Mouse (Mus musculus): ENCODE measurements around the gene Ergic1. TPM values are rescaled to one million over a fixed set of nuclear protein-coding genes. Genes with fewer than 3 reads are reported as not detected.

Gene Ergic1
- polyA plus RNA-seq, 1 experiment from 2014 or later, result 134 TPM

DNA sequence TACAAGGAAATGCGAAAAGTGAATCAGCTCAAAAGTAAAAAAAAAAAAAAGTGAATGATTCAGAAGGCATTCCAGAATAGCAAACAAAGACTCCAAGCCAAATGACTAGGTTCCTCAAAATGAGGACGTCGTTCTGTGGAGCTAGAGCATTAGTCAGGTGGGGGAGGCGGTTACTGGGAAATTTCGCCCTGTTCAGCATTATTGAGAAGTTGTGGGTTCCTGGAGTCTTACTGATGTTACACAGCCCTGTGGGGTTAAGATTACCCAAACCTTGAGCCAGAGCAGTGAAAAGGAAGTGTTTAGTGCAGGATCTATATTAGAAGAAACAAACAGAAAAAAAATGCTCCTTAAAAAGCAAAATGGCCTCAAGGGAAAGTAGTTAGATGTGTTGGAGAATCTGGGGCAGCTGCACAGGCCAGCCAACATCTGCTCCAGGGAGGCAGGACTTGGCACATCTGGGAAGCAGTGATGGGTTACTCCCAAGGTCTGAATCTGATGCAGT is 27.4 kb upstream of the Ergic1 start:
- Histone ChIP-seq H3K27me3 (replicated peaks; ENCODE audit: control insufficient read depth, insufficient read depth, low read length) (no peaks in the 10 kb centered on the region), H3K4me2 (ENCODE audit: low read length) (no peak overlapping the region), H3K27ac (ENCODE audit: low read depth, low read length) (no peak overlapping the region), H3K36me3 (ENCODE audit: control insufficient read depth, insufficient read depth, low read length) (no peaks in the 10 kb centered on the region), H3K4me1 (ENCODE audit: control insufficient read depth, insufficient read depth, low read length) (no peaks in the 10 kb centered on the region), H3K9ac (ENCODE audit: low read length) (no peak overlapping the region), H3K9me3 (replicated peaks; ENCODE audit: control insufficient read depth, low read length) (no peaks in the 10 kb centered on the region), H3K4me3 (ENCODE audit: low read depth, low read length) (no peak overlapping the region)
- no peak for DNase-seq (ENCODE audit: low spot score)
- WGBS, result 79% methylated on average over 5 of the region's 5 CpGs
- ATAC-seq, result no peak

DNA sequence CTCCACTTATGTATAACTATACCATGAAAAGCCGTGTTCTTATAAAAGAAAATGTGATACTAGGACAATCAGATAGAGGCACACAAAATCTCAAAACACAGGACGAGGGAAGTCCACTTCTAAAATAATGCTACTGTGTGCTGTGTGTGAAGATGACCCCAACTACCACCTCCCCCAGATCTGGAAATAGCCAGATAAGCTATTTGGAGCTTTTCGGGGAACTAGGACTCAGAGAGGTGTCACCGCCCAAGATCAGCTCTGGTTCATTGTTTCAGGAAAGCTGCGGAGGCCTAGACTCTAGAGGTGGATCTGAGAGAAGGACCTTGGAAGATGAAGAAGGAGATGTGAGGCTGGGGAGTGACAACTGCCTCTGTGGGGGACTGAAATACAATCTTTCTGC is 26.6 kb upstream of the Ergic1 start:
- ATAC-seq, result no peak

DNA sequence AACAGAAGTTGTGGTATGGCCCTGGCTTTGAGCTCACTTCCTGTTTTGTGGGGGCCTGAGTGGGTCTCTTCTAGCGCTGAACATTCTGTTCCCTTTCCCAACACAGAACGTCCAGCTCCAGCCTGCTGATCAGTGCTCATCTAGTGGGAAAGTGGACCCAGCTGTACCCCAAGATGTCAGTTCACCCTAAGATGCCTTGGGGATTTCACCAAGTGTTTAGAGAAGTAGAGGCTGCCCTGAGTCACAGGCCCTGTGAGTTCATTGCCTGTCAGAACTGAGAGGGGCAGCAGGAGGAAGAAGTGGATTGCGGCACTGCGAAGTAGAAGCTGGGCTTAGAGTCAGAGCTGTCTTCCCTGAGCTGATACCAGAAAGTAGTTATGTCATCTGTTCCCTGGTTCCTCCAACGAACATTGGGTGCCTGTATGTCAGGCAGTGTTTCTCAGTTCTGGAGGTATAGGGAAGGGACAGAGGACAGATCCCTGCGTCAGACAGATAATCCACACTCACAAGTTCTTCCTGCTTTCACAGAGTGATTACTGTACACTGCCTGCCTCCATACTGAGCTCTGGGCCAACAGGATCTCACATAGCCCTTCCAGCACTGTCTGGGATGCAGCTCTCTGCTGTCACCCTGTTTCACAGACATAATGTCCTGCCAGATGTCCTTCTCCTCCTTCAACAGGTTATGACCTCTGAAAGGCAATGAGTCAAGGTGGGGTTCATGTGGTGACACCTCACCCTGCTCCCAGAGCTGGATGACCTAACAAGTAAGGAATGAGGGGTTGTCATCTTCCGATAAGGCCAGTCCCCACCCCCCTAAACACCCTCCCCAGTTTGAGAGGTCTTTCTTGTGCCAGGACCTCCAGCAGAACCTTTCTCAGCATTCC is 25.8 kb upstream of the Ergic1 start:
- Histone ChIP-seq H3K4me2 (ENCODE audit: low read length) (no peak overlapping the region), H3K4me1 (ENCODE audit: control insufficient read depth, insufficient read depth, low read length) (no peaks in the 10 kb centered on the region), H3K9me3 (replicated peaks; ENCODE audit: control insufficient read depth, low read length) (no peaks in the 10 kb centered on the region), H3K27ac (ENCODE audit: low read depth, low read length) (no peak overlapping the region), H3K4me3 (ENCODE audit: low read depth, low read length) (no peak overlapping the region), H3K27me3 (replicated peaks; ENCODE audit: control insufficient read depth, insufficient read depth, low read length) (no peaks in the 10 kb centered on the region), H3K36me3 (ENCODE audit: control insufficient read depth, insufficient read depth, low read length) (no peaks in the 10 kb centered on the region), H3K9ac (ENCODE audit: low read length) (no peak overlapping the region)
- ATAC-seq (no peak), DNase-seq (ENCODE audit: low spot score) (no peak)
- 91% methylated on average over 7 of the region's 7 CpGs for WGBS

More for the DNA sequence above, 26.6 kb upstream of the Ergic1 start:
- H3K9ac ChIP-seq (ENCODE audit: low read length), result no peak overlapping the region
- no peaks in the 10 kb centered on the region for H3K9me3 ChIP-seq (replicated peaks; ENCODE audit: control insufficient read depth, low read length)
- H3K4me1 ChIP-seq (ENCODE audit: control insufficient read depth, insufficient read depth, low read length), result no peaks in the 10 kb centered on the region
- DNase-seq (ENCODE audit: low spot score), result no peak
- H3K27ac ChIP-seq (ENCODE audit: low read depth, low read length), result no peak overlapping the region
- no peaks in the 10 kb centered on the region for H3K27me3 ChIP-seq (replicated peaks; ENCODE audit: control insufficient read depth, insufficient read depth, low read length)
- H3K36me3 ChIP-seq (ENCODE audit: control insufficient read depth, insufficient read depth, low read length), result no peaks in the 10 kb centered on the region
- H3K4me2 ChIP-seq (ENCODE audit: low read length), result no peak overlapping the region
- WGBS, result 89% methylated on average over 5 of the region's 5 CpGs
- no peak overlapping the region for H3K4me3 ChIP-seq (ENCODE audit: low read depth, low read length)

DNA sequence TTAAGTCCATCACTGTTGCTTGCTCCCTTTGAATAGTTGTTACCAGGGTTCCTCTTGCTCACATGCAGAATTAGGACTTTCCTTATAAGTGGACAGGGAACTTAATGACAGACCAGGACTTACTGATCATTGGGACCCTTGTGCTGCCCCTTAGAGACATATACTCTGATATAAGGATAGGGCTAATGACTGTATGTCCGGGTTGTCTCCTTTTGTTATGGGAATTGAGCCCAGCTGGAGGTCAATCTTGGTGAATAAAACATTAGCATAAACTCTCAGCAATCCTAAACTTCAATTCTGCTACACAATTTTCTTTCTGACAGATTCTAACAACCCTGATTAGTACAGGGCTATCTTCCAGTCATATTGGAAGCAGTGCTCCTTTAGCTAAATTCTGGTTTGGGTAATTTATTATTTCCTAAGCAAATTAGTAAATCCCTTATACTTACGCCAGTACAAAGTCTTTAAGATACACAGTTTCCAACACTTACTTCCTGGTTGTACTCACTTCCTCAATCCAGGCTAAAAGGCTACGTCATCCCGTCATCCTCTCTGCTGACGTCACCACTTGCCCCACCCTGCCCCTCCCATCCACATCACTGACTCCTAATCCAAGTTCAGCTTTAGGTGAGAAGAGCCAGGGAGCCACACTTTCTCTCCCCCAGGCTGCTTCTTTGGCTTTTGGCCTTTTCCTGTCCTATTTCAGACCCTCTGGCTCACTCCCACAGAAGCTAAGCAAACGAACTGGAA is 23.4 kb upstream of the Ergic1 start:
- H3K9me3 ChIP-seq (replicated peaks; ENCODE audit: control insufficient read depth, low read length), result no peaks in the 10 kb centered on the region
- no peak overlapping the region for H3K27ac ChIP-seq (ENCODE audit: low read depth, low read length)
- WGBS, result 31% methylated on average over 6 of the region's 6 CpGs
- no peak overlapping the region for H3K9ac ChIP-seq (ENCODE audit: low read length)
- H3K4me3 ChIP-seq (ENCODE audit: low read depth, low read length), result no peak overlapping the region
- H3K4me2 ChIP-seq (ENCODE audit: low read length), result no peak overlapping the region
- no peaks in the 10 kb centered on the region for H3K4me1 ChIP-seq (ENCODE audit: control insufficient read depth, insufficient read depth, low read length)
- H3K36me3 ChIP-seq (ENCODE audit: control insufficient read depth, insufficient read depth, low read length), result no peaks in the 10 kb centered on the region
- ATAC-seq (no peak), DNase-seq (ENCODE audit: low spot score) (no peak)
- no peaks in the 10 kb centered on the region for H3K27me3 ChIP-seq (replicated peaks; ENCODE audit: control insufficient read depth, insufficient read depth, low read length)

DNA sequence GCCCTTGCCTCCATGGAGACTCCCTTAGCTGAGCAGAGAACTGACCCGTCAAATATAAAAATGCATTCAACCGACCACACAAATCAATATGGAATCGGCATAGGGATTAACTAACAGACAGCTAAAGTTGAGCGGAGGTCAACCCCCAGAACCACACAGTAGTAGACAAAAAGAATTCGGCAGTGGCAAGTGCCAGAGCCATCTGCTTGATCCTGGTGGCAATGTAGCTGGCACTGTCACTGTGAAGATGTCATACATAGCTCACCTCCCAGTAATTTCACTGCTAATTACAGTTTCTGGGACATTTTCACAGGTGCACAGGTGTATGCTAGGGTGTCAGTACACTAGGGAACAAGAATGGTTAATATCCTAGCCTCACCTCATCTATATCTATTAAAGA is 21.2 kb upstream of the Ergic1 start:
- Histone ChIP-seq H3K4me2 (ENCODE audit: low read length) (no peak overlapping the region), H3K4me1 (ENCODE audit: control insufficient read depth, insufficient read depth, low read length) (no peaks in the 10 kb centered on the region), H3K9ac (ENCODE audit: low read length) (no peak overlapping the region), H3K4me3 (ENCODE audit: low read depth, low read length) (no peak overlapping the region), H3K27ac (ENCODE audit: low read depth, low read length) (no peak overlapping the region), H3K36me3 (ENCODE audit: control insufficient read depth, insufficient read depth, low read length) (no peaks in the 10 kb centered on the region), H3K27me3 (replicated peaks; ENCODE audit: control insufficient read depth, insufficient read depth, low read length) (no peaks in the 10 kb centered on the region), H3K9me3 (replicated peaks; ENCODE audit: control insufficient read depth, low read length) (no peaks in the 10 kb centered on the region)
- no peak for ATAC-seq
- WGBS, result 82% methylated on average over 5 of the region's 5 CpGs
- DNase-seq (ENCODE audit: low spot score), result no peak

DNA sequence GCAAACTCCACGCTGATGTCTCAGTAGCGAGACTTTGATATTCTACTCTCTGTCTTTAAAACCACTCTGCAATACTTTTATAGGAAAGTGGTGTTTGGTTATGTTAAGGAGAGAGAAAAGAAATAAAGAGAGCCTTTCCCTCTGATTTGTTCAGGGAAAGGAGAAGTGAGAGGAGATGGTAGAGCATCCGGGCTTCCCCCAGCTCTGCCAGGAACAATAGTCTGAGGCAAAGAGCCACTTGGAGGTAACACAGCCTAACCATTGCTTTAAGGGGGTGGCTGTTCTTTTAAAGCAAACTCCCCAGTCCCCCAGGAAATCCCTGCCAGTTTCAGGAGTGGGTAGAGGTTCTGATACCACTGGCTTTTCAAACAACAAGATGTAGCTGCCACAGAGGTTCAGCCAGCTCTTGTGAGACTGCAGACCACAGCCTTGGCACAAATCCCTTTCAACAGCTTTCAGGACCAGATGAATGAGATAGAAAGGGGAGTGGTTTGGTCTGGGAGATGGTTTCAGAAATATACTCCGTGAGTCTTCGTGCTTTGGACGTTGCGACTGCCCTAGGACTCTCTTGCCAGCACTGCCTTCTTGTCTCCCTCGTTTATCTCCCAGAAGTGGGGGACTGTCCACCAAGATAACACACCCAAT is 16.8 kb upstream of the Ergic1 start:
- H3K4me2 ChIP-seq (ENCODE audit: low read length), result no peak overlapping the region
- no peaks in the 10 kb centered on the region for H3K36me3 ChIP-seq (ENCODE audit: control insufficient read depth, insufficient read depth, low read length)
- no peak overlapping the region for H3K4me3 ChIP-seq (ENCODE audit: low read depth, low read length)
- DNase-seq (ENCODE audit: low spot score) (peak; percentile 25), ATAC-seq (no peak)
- WGBS, result 82% methylated on average over 8 of the region's 8 CpGs
- no peak overlapping the region for H3K27ac ChIP-seq (ENCODE audit: low read depth, low read length)
- no peak overlapping the region for H3K9ac ChIP-seq (ENCODE audit: low read length)
- no peaks in the 10 kb centered on the region for H3K27me3 ChIP-seq (replicated peaks; ENCODE audit: control insufficient read depth, insufficient read depth, low read length)
- no peaks in the 10 kb centered on the region for H3K4me1 ChIP-seq (ENCODE audit: control insufficient read depth, insufficient read depth, low read length)
- H3K9me3 ChIP-seq (replicated peaks; ENCODE audit: control insufficient read depth, low read length), result no peaks in the 10 kb centered on the region

DNA sequence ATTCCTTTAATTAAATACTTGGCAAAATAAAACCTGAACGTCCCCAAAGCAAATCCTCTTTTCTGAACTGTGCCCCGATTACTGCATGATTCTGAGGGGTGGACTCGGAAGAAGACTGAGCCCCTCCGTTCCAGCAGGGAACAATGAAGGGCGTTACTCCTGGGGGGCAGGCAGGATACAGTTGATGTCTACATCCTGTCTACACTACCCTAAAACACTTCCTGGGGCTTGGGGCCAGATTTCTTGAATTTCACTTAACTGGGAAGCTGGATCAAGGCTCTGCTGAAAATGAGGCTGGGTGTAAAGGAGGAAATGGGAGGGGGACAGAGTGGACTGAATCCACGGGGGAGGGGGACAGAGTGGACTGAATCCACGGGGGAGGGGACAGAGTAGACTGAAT is 13.5 kb upstream of the Ergic1 start:
- no peaks in the 10 kb centered on the region for H3K27me3 ChIP-seq (replicated peaks; ENCODE audit: control insufficient read depth, insufficient read depth, low read length)
- peak; percentile 8 for DNase-seq (ENCODE audit: low spot score)
- H3K27ac ChIP-seq (ENCODE audit: low read depth, low read length), result no peak overlapping the region
- H3K4me3 ChIP-seq (ENCODE audit: low read depth, low read length), result no peak overlapping the region
- H3K4me1 ChIP-seq (ENCODE audit: control insufficient read depth, insufficient read depth, low read length), result no peaks in the 10 kb centered on the region
- 44% methylated on average over 7 of the region's 7 CpGs for WGBS
- H3K9me3 ChIP-seq (replicated peaks; ENCODE audit: control insufficient read depth, low read length), result no peaks in the 10 kb centered on the region
- no peak overlapping the region for H3K4me2 ChIP-seq (ENCODE audit: low read length)
- H3K9ac ChIP-seq (ENCODE audit: low read length), result no peak overlapping the region
- no peaks in the 10 kb centered on the region for H3K36me3 ChIP-seq (ENCODE audit: control insufficient read depth, insufficient read depth, low read length)
- ATAC-seq, result no peak

DNA sequence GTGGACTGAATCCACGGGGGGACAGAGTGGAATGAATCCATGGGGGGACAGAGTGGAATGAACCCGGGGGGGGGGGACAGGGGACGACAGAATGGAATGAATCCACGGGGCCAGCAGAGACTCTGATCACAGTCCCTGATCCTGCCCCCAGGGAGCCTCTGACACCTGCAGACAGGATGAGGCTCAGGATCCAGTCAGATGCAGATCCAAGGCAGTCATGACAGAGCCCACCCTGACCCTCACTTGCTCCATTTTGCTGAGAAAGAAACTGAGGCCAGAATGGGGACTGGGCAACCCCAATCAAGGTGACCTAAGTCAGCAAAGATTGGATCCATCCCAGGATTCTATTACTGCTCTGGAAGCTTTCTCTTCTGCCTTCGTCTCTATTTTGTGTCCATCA is 12.7 kb upstream of the Ergic1 start:
- H3K4me2 ChIP-seq (ENCODE audit: low read length), result no peak overlapping the region
- H3K36me3 ChIP-seq (ENCODE audit: control insufficient read depth, insufficient read depth, low read length), result no peaks in the 10 kb centered on the region
- ATAC-seq (no peak), DNase-seq (ENCODE audit: low spot score) (no peak)
- H3K9ac ChIP-seq (ENCODE audit: low read length), result no peak overlapping the region
- no peaks in the 10 kb centered on the region for H3K27me3 ChIP-seq (replicated peaks; ENCODE audit: control insufficient read depth, insufficient read depth, low read length)
- no peak overlapping the region for H3K27ac ChIP-seq (ENCODE audit: low read depth, low read length)
- H3K4me1 ChIP-seq (ENCODE audit: control insufficient read depth, insufficient read depth, low read length), result no peaks in the 10 kb centered on the region
- no peak overlapping the region for H3K4me3 ChIP-seq (ENCODE audit: low read depth, low read length)
- H3K9me3 ChIP-seq (replicated peaks; ENCODE audit: control insufficient read depth, low read length), result no peaks in the 10 kb centered on the region
- 13% methylated on average over 2 of the region's 5 CpGs for WGBS
